Mouse (Mus musculus) gastrocnemius, postnatal 36 days (tissue): ENCODE measurements around the gene Dmpk. TPM values are rescaled to one million over a fixed set of nuclear protein-coding genes. Genes with fewer than 3 reads are reported as not detected.
A peak's percentile ranks its signal among the peaks of the same experiment; 100 is the strongest.

Experiments used
- DNase-seq, 2 experiments: peaks; one replicate each; pipeline ENCODE4 v3.0.0; 2022
- intact Hi-C: fragments of 180-260 bp; cut with DNase I; formaldehyde crosslinking; loops from one replicate; pipeline ENCODE4 v1.15.1; 2025
- microRNA-seq, 2 experiments: library from miRNA; unstranded; fragments of <30 nt; microRNA quantifications; one replicate each; pipeline ENCODE4 v1.2.0; 2021
- total RNA-seq, 2 experiments: library from RNA; stranded (reverse); gene quantifications; 2 replicates each; pipeline ENCODE4 v1.2.3; 2021

The Dmpk gene
- total RNA-seq, 2 experiments from 2014 or later, result 272 to 309 TPM

DNA sequence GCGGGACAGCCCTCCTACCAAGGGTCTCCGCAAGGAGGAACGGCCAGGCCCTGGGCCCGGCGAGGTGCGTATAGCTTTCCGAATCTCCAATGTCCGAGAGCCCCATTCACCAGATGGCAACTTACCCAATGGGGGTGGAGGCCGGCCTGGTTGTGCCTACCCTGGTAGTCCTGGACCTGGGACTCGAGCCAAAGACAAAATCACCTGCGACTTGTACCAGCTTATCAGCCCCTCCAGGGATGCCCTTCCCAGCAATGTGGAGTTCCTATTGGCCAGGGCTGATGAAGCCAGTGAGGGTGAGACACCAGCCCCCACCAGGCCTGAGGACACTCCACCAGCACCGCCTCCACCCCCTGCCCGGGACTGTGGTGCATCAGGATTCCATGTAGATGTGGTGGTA lies 52.5 kb downstream of the Dmpk start:
- intact Hi-C loops, result no loop called here
- no peak for DNase-seq

DNA sequence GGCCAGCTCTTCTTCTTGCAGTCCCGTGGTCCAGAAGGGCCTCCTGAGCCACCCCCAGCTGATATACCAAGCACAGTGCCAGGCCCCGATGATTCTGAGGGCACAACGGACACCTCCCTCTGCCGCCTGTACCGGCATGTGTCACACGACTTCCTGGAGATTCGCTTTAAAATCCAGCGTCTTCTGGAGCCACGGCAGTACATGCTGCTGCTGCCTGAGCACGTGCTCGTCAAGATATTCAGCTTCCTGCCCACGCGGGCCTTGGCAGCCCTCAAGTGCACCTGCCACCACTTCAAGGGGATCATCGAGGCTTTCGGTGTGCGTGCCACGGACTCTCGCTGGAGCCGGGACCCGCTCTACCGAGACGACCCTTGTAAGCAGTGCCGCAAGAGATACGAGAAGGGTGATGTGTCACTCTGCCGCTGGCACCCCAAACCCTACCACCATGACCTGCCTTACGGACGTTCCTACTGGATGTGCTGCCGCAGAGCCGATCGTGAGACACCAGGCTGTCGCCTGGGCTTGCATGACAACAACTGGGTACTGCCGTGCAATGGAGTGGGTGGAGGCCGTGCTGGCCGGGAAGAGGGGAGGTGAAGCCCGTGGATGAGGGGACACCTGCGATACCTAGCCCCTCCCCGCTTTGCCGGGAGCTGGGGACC lies 53.2 kb downstream of the Dmpk start:
- no peak for DNase-seq
- intact Hi-C loops, result no loop called here

GRCm38 (mm10) chr7:19137380-19137779 lies 53.7 kb downstream of the Dmpk start:
- intact Hi-C loops, result no loop called here

More at GRCm38 (mm10) chr7:19137380-19137779, 53.7 kb downstream of the Dmpk start:
- DNase-seq, result peak in 1 of 2 experiments; percentile 42

Small RNA genes within 50 kb of the gene (microRNA-seq; reads per million reads assigned to microRNA genes)
- 4.3 to 11.1 reads per million in 2 experiments for gene Mir3100

Other genes starting within 250 kb of the Dmpk start
- gene Mill2, start 243.9 kb upstream of the Dmpk start, total RNA-seq, result 1 to 10 TPM; 1.8 to 2.1 TPM
- 1 to 10 TPM in 1 of 2 experiments, under 1 TPM in 1; 0.99 to 1.3 TPM for gene Pglyrp1, start 212.5 kb upstream of the Dmpk start, total RNA-seq
- 1 to 10 TPM; 5.2 to 6.1 TPM for gene Ccdc61, start 173.4 kb upstream of the Dmpk start, total RNA-seq
- gene Nova2, start 158.0 kb upstream of the Dmpk start, total RNA-seq, result 1 to 10 TPM; 1.7 to 1.8 TPM
- not detected for gene Nanos2, start 96.4 kb upstream of the Dmpk start, total RNA-seq
- gene Mypop, start 92.6 kb upstream of the Dmpk start, total RNA-seq, result 1 to 10 TPM; 4.7 to 6.4 TPM
- 10 to 100 TPM; 13.8 to 15.1 TPM for gene Irf2bp1, start 79.8 kb upstream of the Dmpk start, total RNA-seq
- gene Foxa3, start 60.3 kb upstream of the Dmpk start, total RNA-seq, result not detected
- gene Sympk, start 59.5 kb upstream of the Dmpk start, total RNA-seq, result 10 to 100 TPM; 61.8 to 65.7 TPM
- not detected for gene Rsph6a, start 29.2 kb upstream of the Dmpk start, total RNA-seq
- gene Dmwd, start 7.6 kb upstream of the Dmpk start, total RNA-seq, result 10 to 100 TPM; 21.6 to 26.1 TPM
- gene Six5, start 10.7 kb downstream of the Dmpk start, total RNA-seq, result 1 to 10 TPM; 1.2 to 1.5 TPM
- not detected for gene Gm4969, start 34.5 kb downstream of the Dmpk start, total RNA-seq
- 1 to 10 TPM; 2.0 to 2.8 TPM for gene Fbxo46, start 36.0 kb downstream of the Dmpk start, total RNA-seq
- gene Qpctl, start 65.4 kb downstream of the Dmpk start, total RNA-seq, result 1 to 10 TPM; 1.5 to 2.0 TPM
- gene Snrpd2, start 65.9 kb downstream of the Dmpk start, total RNA-seq, result 10 to 100 TPM; 47.3 to 49.9 TPM
- gene Gipr, start 82.3 kb downstream of the Dmpk start, total RNA-seq, result not detected
- gene Eml2, start 92.6 kb downstream of the Dmpk start, total RNA-seq, result 1 to 10 TPM; 9.6 to 10.0 TPM
- gene Gpr4, start 128.7 kb downstream of the Dmpk start, total RNA-seq, result 1 to 10 TPM; 2.2 to 2.6 TPM
- gene Opa3, start 144.5 kb downstream of the Dmpk start, total RNA-seq, result 10 to 100 TPM; 36.9 to 39.9 TPM
- 10 to 100 TPM; 15.9 to 20.6 TPM for gene Vasp, start 188.0 kb downstream of the Dmpk start, total RNA-seq
- gene Ppm1n, start 196.2 kb downstream of the Dmpk start, total RNA-seq, result under 1 TPM in 1 of 2 experiments, not detected in 1; 0.35 TPM
- gene Rtn2, start 198.8 kb downstream of the Dmpk start, total RNA-seq, result 1,000 to 10,000 TPM in 1 of 2 experiments, 100 to 1,000 TPM in 1; 974 to 1,054 TPM
- under 1 TPM; 0.15 to 0.31 TPM for gene Fosb, start 226.2 kb downstream of the Dmpk start, total RNA-seq